Mouse (Mus musculus) cortical plate, adult 2 months (tissue): ENCODE measurements at regions not wholly inside any gene's neighbourhood (a gene's known extent, or its start where the extent isn't known, plus 50 kb on each side); places are given as distances from the start of the nearest gene placed in this dataset.

ENCODE experiments used
- CTCF ChIP-seq: fragments of 200-500 bp; IDR thresholded peaks from 2 replicates; pipeline ENCODE4 v1.5.1; 2011; ENCODE audit warnings: mild to moderate bottlenecking, control low read depth, low read length; ENCODE audit not compliant: insufficient read depth; ENCODE audit errors: extremely low read depth
- POLR2A ChIP-seq: fragments of 200-500 bp; IDR thresholded peaks from 2 replicates; pipeline ENCODE4 v1.6.1; 2011; ENCODE audit warnings: mild to moderate bottlenecking, low read length, control low read depth; ENCODE audit not compliant: insufficient read depth; ENCODE audit errors: extremely low read depth

DNA sequence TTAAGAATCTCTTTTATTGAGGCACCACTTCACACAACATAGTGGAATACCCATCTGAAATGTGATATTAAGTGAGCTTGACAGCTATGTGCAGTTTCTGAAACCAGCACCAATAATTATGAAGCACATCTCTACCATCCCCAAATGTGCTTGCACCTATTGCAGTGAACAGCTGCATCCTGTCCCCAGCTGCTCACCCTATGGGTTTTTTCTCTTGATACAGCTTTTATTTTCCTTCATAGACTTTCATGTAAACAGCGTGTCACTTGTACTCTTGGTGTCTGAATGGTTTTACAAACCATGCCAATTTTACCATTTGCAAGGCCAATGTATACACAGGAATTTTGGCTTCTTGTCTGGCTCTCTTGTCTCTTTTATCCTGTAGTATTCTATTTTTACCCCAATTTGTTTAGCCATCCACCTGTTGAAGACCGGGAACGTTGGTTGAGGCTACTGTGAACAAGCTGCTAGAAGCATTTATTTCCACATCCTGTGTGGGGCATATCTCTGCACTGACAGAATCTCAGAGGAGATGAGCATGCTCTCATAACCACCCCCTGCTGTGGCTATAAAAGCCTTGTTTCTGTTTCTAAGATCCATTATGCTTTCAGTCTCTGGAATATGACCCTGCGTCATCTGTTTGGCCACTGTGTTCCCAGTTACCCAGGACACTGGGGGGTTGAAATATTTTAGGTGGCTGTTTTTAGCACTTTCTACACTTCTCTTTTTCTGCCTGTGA lies 197.2 kb upstream of the Mmadhc start:
- TF ChIP-seq CTCF (no peak), POLR2A (no peak)
